Mouse (Mus musculus): ENCODE data around the gene Galnt2. TPM values are rescaled to one million over a fixed set of nuclear protein-coding genes. Genes with fewer than 3 reads are reported as not detected.

Galnt2 gene
- polyA plus RNA-seq, 1 experiment = not detected

DNA sequence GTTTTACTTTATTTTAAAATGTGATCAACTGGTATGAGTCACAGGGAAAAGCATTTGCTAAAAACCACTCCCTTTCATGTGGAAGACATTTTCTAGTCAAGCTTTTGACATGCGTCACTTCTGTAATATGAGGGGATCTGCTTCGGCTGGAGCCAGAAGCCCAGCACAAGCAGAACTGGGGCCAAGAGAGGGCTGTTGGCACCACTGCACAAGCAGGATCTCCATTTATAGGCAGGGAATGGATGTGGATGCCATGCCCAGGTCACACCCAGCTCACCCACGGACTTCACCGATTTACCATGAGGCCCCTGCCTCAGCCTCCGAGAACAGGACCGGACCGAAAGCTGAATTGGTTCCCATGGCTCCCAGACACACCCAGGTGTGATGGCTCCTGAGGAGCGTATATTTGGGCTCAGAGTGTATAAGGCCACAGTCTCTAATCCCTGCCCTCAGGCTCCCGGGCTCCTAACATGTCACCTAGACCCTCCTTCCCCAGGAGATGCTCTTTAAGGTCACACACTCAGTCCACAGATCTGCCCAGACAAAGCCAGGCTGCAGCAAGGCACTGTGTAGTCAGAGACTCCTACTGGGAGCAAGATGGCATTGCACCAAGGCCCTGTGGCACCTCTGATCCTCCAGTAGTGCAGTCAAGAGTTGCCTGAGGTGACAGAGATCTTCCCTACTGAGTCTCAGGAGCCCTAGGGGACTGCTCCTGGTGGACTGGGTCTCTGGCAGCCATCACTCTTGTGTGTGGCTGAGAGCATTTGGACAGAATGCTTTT is 59.9 kb downstream of the Galnt2 start:
- no peak for TF ChIP-seq GATA1 (IDR thresholded peaks at IDR 0.05; ENCODE audit: low read length)

DNA sequence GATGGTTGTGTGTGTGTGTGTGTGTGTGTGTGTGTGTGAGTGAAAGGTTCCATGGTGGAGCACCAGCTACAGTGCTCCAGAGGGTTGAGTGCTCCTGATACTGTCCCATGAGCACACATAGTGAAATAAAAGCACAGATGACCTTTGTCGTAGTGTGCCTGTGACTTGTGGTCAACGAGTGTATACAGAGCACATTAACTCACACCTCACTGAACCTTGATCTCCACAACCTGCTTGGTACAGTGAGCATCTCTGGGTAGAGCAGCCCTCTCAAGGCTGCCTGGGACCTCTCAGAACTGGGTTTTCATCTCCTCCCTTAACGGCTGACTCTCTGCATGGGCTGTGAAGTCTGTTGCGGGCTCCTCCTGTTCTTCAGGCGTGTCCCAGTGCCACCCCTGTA is 60.5 kb downstream of the Galnt2 start:
- no peak for TF ChIP-seq GATA1 (IDR thresholded peaks at IDR 0.05; ENCODE audit: low read length)

GRCm38 (mm10) chr8:124292965-124293364 is 61.8 kb downstream of the Galnt2 start:
- no peak for TF ChIP-seq GATA1 (IDR thresholded peaks at IDR 0.05; ENCODE audit: low read length)

DNA sequence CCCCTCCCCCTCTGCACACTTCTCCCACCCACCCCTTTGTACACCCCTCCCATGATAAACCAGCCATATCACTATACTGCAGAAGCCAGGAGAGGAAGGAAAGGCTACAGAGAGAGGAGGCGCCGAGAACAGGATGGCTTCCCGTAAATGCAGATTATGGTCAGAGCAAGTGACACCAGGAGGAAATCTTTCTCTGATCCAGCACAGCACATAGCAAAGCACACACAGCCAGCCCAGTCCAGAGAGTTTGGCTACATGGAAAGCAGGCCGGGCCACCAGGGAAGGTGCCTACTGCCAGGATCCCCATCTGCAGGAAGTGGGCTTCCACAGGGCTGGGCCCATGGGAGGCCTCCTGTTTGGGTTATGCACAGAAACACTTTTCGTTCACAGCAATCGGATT is 63.2 kb downstream of the Galnt2 start:
- TF ChIP-seq GATA1 (IDR thresholded peaks at IDR 0.05; ENCODE audit: low read length) = no peak

- TF ChIP-seq GATA1 (IDR thresholded peaks at IDR 0.05; ENCODE audit: low read length) = no peak
Observed at GRCm38 (mm10) chr8:124294900-124295299, 63.7 kb downstream of the Galnt2 start.

- TF ChIP-seq GATA1 (IDR thresholded peaks at IDR 0.05; ENCODE audit: low read length) = no peak
Observed at GRCm38 (mm10) chr8:124295357-124295756, 64.2 kb downstream of the Galnt2 start.

- TF ChIP-seq GATA1 (IDR thresholded peaks at IDR 0.05; ENCODE audit: low read length) = no peak
Observed at GRCm38 (mm10) chr8:124301512-124301911, 70.3 kb downstream of the Galnt2 start.

- TF ChIP-seq GATA1 (IDR thresholded peaks at IDR 0.05; ENCODE audit: low read length) = no peak
Observed at GRCm38 (mm10) chr8:124301935-124302555, 70.9 kb downstream of the Galnt2 start.

DNA sequence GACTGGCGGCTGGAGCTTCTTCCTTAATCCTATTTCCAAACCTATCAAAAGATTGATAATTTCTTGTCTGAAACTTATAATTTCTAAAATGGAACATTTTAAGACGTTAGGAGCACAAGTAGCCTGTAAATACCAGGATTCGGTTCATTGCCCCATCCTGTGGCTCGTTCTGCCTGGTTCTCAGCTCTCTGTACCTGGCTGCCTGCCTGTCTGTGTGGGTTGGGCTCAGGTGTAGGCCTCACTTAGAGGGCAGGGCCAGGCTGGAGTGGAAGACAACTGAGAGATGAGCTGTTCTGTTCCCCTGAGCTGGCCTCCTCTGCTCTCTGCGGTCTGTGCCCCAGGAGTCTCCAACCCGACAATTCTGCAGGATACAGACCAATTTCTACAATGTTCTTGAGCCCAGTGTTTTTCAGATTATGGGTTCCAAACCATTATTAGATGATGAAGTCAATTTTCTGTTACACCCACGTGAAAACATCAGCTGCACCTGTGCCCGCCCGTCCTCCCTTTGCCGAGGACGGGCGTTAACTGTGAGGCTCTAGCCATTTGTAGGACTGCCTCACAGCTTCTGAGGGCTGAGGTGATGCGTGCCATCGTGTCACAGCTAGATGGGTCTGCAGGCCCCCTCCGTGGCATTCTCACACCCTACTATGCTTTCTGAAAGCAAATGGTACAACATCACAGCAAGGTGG is 72.2 kb downstream of the Galnt2 start:
- no peak for TF ChIP-seq GATA1 (IDR thresholded peaks at IDR 0.05; ENCODE audit: low read length)

- no peak for TF ChIP-seq GATA1 (IDR thresholded peaks at IDR 0.05; ENCODE audit: low read length)
Observed at GRCm38 (mm10) chr8:124304141-124304540, 73.0 kb downstream of the Galnt2 start.

- TF ChIP-seq GATA1 (IDR thresholded peaks at IDR 0.05; ENCODE audit: low read length) = no peak
Observed at GRCm38 (mm10) chr8:124306574-124306973, 75.4 kb downstream of the Galnt2 start.

- no peak for TF ChIP-seq GATA1 (IDR thresholded peaks at IDR 0.05; ENCODE audit: low read length)
Observed at GRCm38 (mm10) chr8:124307700-124308099, 76.5 kb downstream of the Galnt2 start.

DNA sequence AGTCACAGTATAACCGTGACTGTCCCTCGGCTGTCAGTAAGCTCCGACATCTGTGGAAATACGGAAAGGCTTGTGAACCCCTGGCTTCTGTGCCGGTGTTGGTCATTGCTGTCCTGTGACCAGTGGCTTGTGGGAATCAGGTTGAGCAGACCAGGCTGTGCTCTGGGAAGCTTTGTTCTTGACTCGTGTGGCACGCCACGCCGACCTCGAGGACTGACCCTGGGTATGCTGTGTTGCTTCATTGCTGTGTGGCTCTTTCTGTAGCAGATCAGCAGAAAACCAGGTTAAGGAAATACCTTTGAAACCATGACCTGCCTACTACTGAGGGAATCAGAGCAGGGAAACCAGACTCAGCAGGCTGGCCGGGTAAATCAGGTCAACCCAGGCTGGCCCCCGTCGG is 79.3 kb downstream of the Galnt2 start:
- no peak for TF ChIP-seq GATA1 (IDR thresholded peaks at IDR 0.05; ENCODE audit: low read length)

DNA sequence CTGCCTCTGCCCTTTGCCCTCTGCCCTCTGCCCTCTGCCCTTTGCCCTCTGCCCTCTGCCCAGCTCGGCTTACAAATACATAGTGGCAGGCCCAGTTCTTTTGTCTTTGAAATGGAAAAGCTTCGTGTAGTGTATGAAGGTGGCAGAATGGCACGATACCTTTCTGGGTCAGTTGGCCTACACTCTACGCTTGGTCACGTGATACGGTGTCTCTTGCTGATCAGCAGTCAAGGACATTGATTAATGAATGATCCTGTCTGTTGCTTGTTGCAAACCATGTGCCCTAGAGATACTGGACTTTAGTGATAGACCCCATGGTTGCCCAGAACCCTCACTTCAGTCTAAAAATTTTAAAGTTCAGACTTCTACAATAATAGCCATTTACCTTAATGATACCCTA is 79.9 kb downstream of the Galnt2 start:
- TF ChIP-seq GATA1 (IDR thresholded peaks at IDR 0.05; ENCODE audit: low read length) = no peak

DNA sequence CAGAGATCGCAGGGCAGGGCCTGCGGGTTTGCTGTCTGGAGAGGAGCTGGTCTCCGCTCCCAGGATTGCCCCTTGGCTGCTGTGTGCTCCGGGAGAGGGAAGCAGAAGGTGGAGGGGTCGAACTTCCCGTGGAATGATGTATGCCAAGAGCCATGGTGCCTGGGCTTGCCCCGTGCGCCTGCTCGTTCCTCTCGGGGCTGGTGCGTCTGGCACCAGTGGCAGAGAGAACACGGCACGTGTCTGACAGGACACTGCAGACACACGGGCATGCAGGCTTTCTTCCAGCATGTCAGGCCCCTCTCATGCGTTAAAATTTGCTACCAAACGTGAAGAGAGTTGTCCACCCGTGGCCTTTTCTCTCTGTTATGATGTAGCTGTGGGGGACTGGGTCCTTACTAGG is 80.5 kb downstream of the Galnt2 start:
- TF ChIP-seq GATA1 (IDR thresholded peaks at IDR 0.05; ENCODE audit: low read length) = no peak

GRCm38 (mm10) chr8:124312228-124312627 is 81.0 kb downstream of the Galnt2 start:
- no peak for TF ChIP-seq GATA1 (IDR thresholded peaks at IDR 0.05; ENCODE audit: low read length)

All from G1E-ER4 (cell line).